Mouse (Mus musculus): ENCODE data around the gene Nphs1. TPM values are rescaled to one million over a fixed set of nuclear protein-coding genes. Genes with fewer than 3 reads are reported as not detected.
"Not testable (repeated sequence)": the region's sequence is repeated elsewhere in the genome, so short reads cannot be mapped to it uniquely, and the experiment has no call there.

Gene Nphs1
- polyA plus RNA-seq, 1 experiment from 2014 or later = not detected

GRCm38 (mm10) chr7:30495506-30496042 lies 37.5 kb downstream of the Nphs1 start:
- not testable (repeated sequence) for H3K9ac ChIP-seq; H3K36me3 ChIP-seq; H3K9me3 ChIP-seq; ATAC-seq (ENCODE audit: insufficient number of reproducible peaks, low FRiP score, low TSS enrichment, low read depth); H3K4me2 ChIP-seq; H3K4me1 ChIP-seq; H3K27ac ChIP-seq; H3K27me3 ChIP-seq; H3K4me3 ChIP-seq
- WGBS = 45% methylated on average over 5 of the region's 5 CpGs

GRCm38 (mm10) chr7:30501159-30501558 lies 43.0 kb downstream of the Nphs1 start:
- ATAC-seq (ENCODE audit: insufficient number of reproducible peaks, low FRiP score, low TSS enrichment, low read depth); H3K9me3 ChIP-seq; H3K27me3 ChIP-seq; H3K9ac ChIP-seq; H3K36me3 ChIP-seq; H3K4me1 ChIP-seq; H3K4me3 ChIP-seq; H3K27ac ChIP-seq; H3K4me2 ChIP-seq: not testable (repeated sequence)
- WGBS = 68% methylated on average over 5 of the region's 5 CpGs

DNA sequence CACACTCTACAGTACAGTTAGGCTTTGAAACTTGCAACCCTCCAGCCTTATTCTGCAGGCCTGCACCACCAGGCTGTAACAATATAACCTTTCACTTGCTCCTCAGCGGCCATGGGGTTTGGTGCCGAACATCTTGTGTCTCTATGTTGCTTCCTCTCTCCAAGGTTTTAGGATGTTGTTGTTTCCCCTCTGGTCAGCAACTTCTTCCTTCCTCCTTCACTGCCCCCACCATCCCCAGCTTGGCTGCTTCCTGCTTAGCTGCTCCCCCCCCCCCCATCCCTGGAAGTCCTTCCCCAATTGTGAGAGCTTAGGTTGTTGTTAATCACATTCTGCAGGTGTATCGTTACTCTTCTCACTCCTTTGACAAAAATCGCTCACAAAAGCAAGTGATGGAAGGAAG lies 49.9 kb downstream of the Nphs1 start:
- H3K27me3 ChIP-seq = no peaks in the 10 kb centered on the region
- no peaks in the 10 kb centered on the region for H3K9me3 ChIP-seq
- no peak overlapping the region for H3K27ac ChIP-seq
- no peaks in the 10 kb centered on the region for H3K4me1 ChIP-seq
- ATAC-seq (ENCODE audit: insufficient number of reproducible peaks, low FRiP score, low TSS enrichment, low read depth) = no peak
- H3K4me3 ChIP-seq = no peak overlapping the region
- no peak overlapping the region for H3K4me2 ChIP-seq
- no peaks in the 10 kb centered on the region for H3K36me3 ChIP-seq
- WGBS = 70% methylated on average over 4 of the region's 4 CpGs
- no peak overlapping the region for H3K9ac ChIP-seq

DNA sequence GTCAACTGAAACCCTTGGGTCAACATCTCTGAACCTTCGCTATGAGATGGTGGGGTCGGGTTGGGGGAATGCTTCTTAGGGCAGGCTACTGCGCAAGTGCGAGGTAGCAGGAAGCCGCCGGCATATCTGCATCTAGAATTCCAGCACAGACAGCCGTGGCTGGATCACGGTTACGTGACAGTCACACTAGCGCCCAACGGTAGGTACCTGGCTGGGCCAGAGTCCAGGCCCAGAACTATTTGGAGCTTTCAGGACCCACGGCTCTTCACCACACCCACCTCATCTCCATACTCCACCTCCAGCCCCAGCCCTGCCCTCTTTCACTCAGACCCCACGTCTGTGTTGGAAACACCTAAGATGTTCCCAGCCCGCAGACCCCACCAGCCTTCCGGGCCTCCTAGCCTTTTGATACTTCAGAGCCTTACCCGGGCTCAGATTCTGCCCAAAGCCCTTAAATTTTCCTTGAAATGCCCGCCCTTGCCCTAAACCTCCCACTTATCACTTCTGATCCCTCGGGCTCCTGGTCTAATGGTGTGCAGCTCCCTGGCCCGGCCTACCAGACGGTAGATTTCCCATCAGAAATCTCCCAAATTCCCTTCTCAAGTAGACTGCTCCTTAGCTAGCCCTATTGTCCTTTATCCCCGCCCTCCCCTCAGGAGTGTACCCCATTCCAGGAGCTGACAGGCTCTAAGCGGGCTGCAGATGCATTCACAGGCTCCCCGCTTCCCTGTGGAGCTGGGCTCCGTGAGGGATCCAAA lies 57.1 kb downstream of the Nphs1 start:
- ATAC-seq (ENCODE audit: insufficient number of reproducible peaks, low FRiP score, low TSS enrichment, low read depth) = no peak
- Histone ChIP-seq H3K27ac (no peak overlapping the region), H3K4me1 (no peaks in the 10 kb centered on the region), H3K36me3 (no peaks in the 10 kb centered on the region), H3K4me2 (no peak overlapping the region), H3K27me3 (no peaks in the 10 kb centered on the region), H3K9me3 (no peaks in the 10 kb centered on the region), H3K9ac (no peak overlapping the region), H3K4me3 (no peak overlapping the region)
- WGBS = 61% methylated on average over 24 of the region's 24 CpGs

DNA sequence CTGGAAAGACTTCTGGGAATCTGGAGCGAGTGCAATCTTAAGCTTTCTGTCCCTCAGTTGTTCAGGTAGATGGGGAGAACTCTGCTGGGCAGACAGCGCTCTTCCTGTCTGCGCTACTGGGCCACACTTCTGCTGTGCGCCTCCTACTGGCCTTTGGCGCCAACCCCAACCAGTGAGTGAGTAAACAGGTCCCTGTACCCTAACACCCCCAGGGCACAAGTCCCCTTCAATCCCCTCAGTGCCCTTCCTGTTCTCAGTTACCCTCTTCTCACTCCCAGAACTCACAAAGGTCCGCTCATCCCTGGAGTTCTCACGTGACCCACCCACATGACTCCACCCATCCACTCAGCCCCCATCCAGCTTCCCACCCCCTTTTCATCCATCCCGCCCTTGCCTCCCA lies 60.2 kb downstream of the Nphs1 start:
- H3K9ac ChIP-seq = no peak overlapping the region
- H3K4me1 ChIP-seq = no peaks in the 10 kb centered on the region
- no peaks in the 10 kb centered on the region for H3K27me3 ChIP-seq
- no peaks in the 10 kb centered on the region for H3K9me3 ChIP-seq
- WGBS = 36% methylated on average over 8 of the region's 8 CpGs
- no peak for ATAC-seq (ENCODE audit: insufficient number of reproducible peaks, low FRiP score, low TSS enrichment, low read depth)
- no peak overlapping the region for H3K4me2 ChIP-seq
- H3K27ac ChIP-seq = no peak overlapping the region
- H3K4me3 ChIP-seq = no peak overlapping the region
- peaks cover 5% of the 10 kb centered on the region for H3K36me3 ChIP-seq

- no peaks in the 10 kb centered on the region for H3K9me3 ChIP-seq
- no peak for ATAC-seq (ENCODE audit: insufficient number of reproducible peaks, low FRiP score, low TSS enrichment, low read depth)
- no peak overlapping the region for H3K4me3 ChIP-seq
- 76% methylated on average over 4 of the region's 4 CpGs for WGBS
- no peak overlapping the region for H3K27ac ChIP-seq
- H3K36me3 ChIP-seq = peaks cover 19% of the 10 kb centered on the region
- H3K4me1 ChIP-seq = no peaks in the 10 kb centered on the region
- no peak overlapping the region for H3K9ac ChIP-seq
- H3K4me2 ChIP-seq = no peak overlapping the region
- H3K27me3 ChIP-seq = no peaks in the 10 kb centered on the region
Measured at GRCm38 (mm10) chr7:30520396-30520795, 62.3 kb downstream of the Nphs1 start.

DNA sequence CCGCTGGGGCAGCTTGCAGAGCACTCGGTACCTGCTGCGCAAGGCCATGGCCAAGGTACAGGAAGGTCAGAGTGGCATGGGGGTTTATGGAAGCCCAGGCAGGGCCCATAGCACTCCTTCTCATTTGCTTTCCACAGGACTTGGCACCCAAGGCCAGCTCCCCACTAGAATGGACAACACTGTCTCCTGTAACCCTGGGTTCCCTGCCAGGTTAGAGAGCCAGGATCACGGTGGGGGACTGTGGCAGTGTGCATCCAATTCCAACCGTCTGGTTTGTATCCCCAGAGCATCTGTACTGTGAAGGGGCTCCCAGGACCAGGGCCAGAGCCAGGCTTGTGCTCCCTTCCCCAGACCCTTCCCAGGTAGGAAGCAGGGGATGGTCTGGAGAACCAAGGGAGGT lies 62.7 kb downstream of the Nphs1 start:
- H3K4me2 ChIP-seq = no peak overlapping the region
- H3K27ac ChIP-seq = no peak overlapping the region
- no peak overlapping the region for H3K9ac ChIP-seq
- peaks cover 22% of the 10 kb centered on the region for H3K36me3 ChIP-seq
- no peaks in the 10 kb centered on the region for H3K9me3 ChIP-seq
- 81% methylated on average over 5 of the region's 5 CpGs for WGBS
- ATAC-seq (ENCODE audit: insufficient number of reproducible peaks, low FRiP score, low TSS enrichment, low read depth) = no peak
- H3K4me3 ChIP-seq = no peak overlapping the region
- peaks cover 2% of the 10 kb centered on the region for H3K4me1 ChIP-seq
- no peaks in the 10 kb centered on the region for H3K27me3 ChIP-seq

DNA sequence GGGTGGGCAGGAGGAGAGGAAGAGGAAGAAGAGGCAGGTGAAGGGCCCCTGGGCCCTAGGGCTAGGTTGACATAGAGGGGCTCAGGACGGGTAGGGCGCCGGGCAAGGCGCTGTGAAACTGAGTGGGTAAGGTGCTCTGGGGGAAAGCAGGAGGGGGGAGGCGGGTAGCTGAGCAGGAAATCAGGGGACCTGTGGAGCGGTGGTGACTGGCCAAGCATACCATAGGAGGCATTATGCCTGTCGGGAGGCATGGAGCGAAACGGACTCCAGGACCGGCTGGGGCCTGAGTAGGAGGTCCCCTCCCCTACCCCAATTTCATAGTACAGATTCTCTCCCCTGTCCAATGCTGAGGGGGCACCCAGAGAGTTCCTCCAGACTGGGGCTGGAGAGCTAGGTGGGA lies 64.8 kb downstream of the Nphs1 start:
- H3K9me3 ChIP-seq = no peaks in the 10 kb centered on the region
- H3K27me3 ChIP-seq = no peaks in the 10 kb centered on the region
- H3K4me2 ChIP-seq = no peak overlapping the region
- no peak overlapping the region for H3K27ac ChIP-seq
- WGBS = 91% methylated on average over 10 of the region's 10 CpGs
- H3K4me3 ChIP-seq = no peak overlapping the region
- peaks cover 15% of the 10 kb centered on the region for H3K4me1 ChIP-seq
- peaks cover 39% of the 10 kb centered on the region for H3K36me3 ChIP-seq
- no peak for ATAC-seq (ENCODE audit: insufficient number of reproducible peaks, low FRiP score, low TSS enrichment, low read depth)
- no peak overlapping the region for H3K9ac ChIP-seq

GRCm38 (mm10) chr7:30524487-30524886 lies 66.4 kb downstream of the Nphs1 start:
- WGBS = 81% methylated on average over 6 of the region's 6 CpGs
- Histone ChIP-seq H3K9ac (no peak overlapping the region), H3K9me3 (no peaks in the 10 kb centered on the region), H3K36me3 (peaks cover 55% of the 10 kb centered on the region), H3K27me3 (no peaks in the 10 kb centered on the region), H3K27ac (no peak overlapping the region), H3K4me3 (no peak overlapping the region), H3K4me2 (no peak overlapping the region), H3K4me1 (peaks cover 15% of the 10 kb centered on the region)
- ATAC-seq (ENCODE audit: insufficient number of reproducible peaks, low FRiP score, low TSS enrichment, low read depth) = no peak

- peaks cover 68% of the 10 kb centered on the region for H3K36me3 ChIP-seq
- H3K9ac ChIP-seq = no peak overlapping the region
- no peak for ATAC-seq (ENCODE audit: insufficient number of reproducible peaks, low FRiP score, low TSS enrichment, low read depth)
- H3K4me3 ChIP-seq = peak overlapping the region; percentile 20
- peak overlapping the region; percentile 32 for H3K4me2 ChIP-seq
- peaks cover 15% of the 10 kb centered on the region for H3K4me1 ChIP-seq
- H3K27me3 ChIP-seq = no peaks in the 10 kb centered on the region
- 24% methylated on average over 10 of the region's 10 CpGs for WGBS
- no peaks in the 10 kb centered on the region for H3K9me3 ChIP-seq
- peak overlapping the region; percentile 71 for H3K27ac ChIP-seq
Measured at GRCm38 (mm10) chr7:30525954-30526353, 67.8 kb downstream of the Nphs1 start.

DNA sequence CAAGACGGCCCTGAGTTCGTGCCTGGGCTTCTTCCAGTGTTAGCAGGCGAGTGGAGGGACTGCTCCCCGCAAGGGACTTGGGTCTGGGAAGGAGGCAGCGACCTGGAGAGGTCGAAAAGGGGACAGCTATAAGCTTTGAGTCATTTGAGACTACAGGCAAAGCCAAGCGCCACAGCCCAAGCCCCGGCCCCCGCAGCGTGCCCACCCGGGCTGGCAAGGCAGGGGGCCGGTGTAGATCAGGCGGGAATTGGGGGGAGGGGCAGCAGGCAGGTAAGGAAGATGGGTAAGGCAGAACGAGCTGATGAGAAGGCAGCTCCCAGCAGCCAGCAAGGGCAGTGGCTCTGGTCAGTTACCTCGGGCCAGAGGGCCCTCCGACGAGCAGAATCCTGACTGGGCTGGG lies 68.3 kb downstream of the Nphs1 start:
- Histone ChIP-seq H3K4me2 (peak overlapping the region; percentile 32), H3K9me3 (no peaks in the 10 kb centered on the region), H3K36me3 (peaks cover 71% of the 10 kb centered on the region), H3K27me3 (no peaks in the 10 kb centered on the region), H3K27ac (peak overlapping the region; percentile 71), H3K4me3 (peak overlapping the region; percentile 20), H3K4me1 (peaks cover 15% of the 10 kb centered on the region), H3K9ac (no peak overlapping the region)
- ATAC-seq (ENCODE audit: insufficient number of reproducible peaks, low FRiP score, low TSS enrichment, low read depth) = no peak
- WGBS = 27% methylated on average over 17 of the region's 17 CpGs

- Histone ChIP-seq H3K4me3 (0 out of 2 replicates have a peak overlapping the region, but pooled peaks have one; percentile 20), H3K36me3 (peaks cover 77% of the 10 kb centered on the region), H3K4me2 (no peak overlapping the region), H3K4me1 (peaks cover 15% of the 10 kb centered on the region), H3K9ac (no peak overlapping the region), H3K27ac (no peak overlapping the region), H3K27me3 (no peaks in the 10 kb centered on the region), H3K9me3 (no peaks in the 10 kb centered on the region)
- 80% methylated on average over 14 of the region's 14 CpGs for WGBS
- no peak for ATAC-seq (ENCODE audit: insufficient number of reproducible peaks, low FRiP score, low TSS enrichment, low read depth)
Measured at GRCm38 (mm10) chr7:30526981-30527380, 68.9 kb downstream of the Nphs1 start.

Data from limb, embryonic 15.5 days (tissue).